In genomic region chr4:140684881-140685303, GRCm38 (mm10) we compare ENCODE assay signal across 9 mouse cellular contexts. TPM values are rescaled to one million over a fixed set of nuclear protein-coding genes. Genes with fewer than 3 reads are reported as not detected.
A peak's percentile ranks its signal among the peaks of the same experiment; 100 is the strongest.
DNase-seq lines count a peak whose midpoint lies in the region; ATAC-seq and TF ChIP-seq lines count a peak whose summit lies in the region.
"Had no signal": no experiment of that assay in that cellular context is flagged by ENCODE, and none has a peak within 500 bp of the region (broad histone marks: within the 10 kb centered on the region; RNA-seq: fewer than 3 reads in every experiment).

No protein-coding gene starts in this region.

- TF ChIP-seq EP300 in heart, adult 2 months (IDR thresholded peaks at IDR 0.05; ENCODE audit: insufficient read depth, low read depth, low read length): no peak

- H3K4me3 ChIP-seq in heart, adult 2 months: no peak overlapping the region; the same call in 1 of the 2 replicates
- no peak overlapping the region for H3K4me3 ChIP-seq in midbrain, embryonic 10.5 days
- no peak overlapping the region for H3K4me3 ChIP-seq in midbrain, embryonic 14.5 days (replicated peaks; ENCODE audit: low read depth, low read length)
- H3K4me3 ChIP-seq in intestine, embryonic 16.5 days (ENCODE audit: low read length): no peak overlapping the region
- no peak overlapping the region for H3K4me3 ChIP-seq in neural tube, embryonic 15.5 days (replicated peaks)

- H3K79me2 ChIP-seq in heart, adult 2 months (replicated peaks; ENCODE audit: control insufficient read depth, insufficient read depth, low read length): no peaks in the 10 kb centered on the region

- H3K27me3 ChIP-seq in heart, adult 2 months (ENCODE audit: control insufficient read depth, insufficient read depth, low read length): no peaks in the 10 kb centered on the region
- no peaks in the 10 kb centered on the region for H3K27me3 ChIP-seq in midbrain, embryonic 10.5 days (ENCODE audit: low read depth, poor library complexity, severe bottlenecking)
- H3K27me3 ChIP-seq in midbrain, embryonic 14.5 days (ENCODE audit: control insufficient read depth, insufficient read depth, low read length): no peaks in the 10 kb centered on the region
- no peaks in the 10 kb centered on the region for H3K27me3 ChIP-seq in intestine, embryonic 16.5 days (replicated peaks; ENCODE audit: control insufficient read depth, insufficient read depth, low read length)
- no peaks in the 10 kb centered on the region for H3K27me3 ChIP-seq in neural tube, embryonic 15.5 days (replicated peaks)

- H3K9me3 ChIP-seq in midbrain, embryonic 10.5 days (replicated peaks): no peaks in the 10 kb centered on the region
- H3K9me3 ChIP-seq in midbrain, embryonic 14.5 days (ENCODE audit: control insufficient read depth, low read length): no peaks in the 10 kb centered on the region
- no peaks in the 10 kb centered on the region for H3K9me3 ChIP-seq in intestine, embryonic 16.5 days (ENCODE audit: control insufficient read depth, low read length)
- H3K9me3 ChIP-seq in neural tube, embryonic 15.5 days (replicated peaks): no peaks in the 10 kb centered on the region

- intact Hi-C loops in heart, adult 2 months (cut with DNase I): loop anchor here (1.0 to 5.0 kb wide), 2 partner anchors 28 to 583 kb away; no protein-coding TSS in a partner anchor
- intact Hi-C loops in gastrocnemius, postnatal 36 days (cut with DNase I): no loop called here

- no peak for ATAC-seq in midbrain, embryonic 14.5 days (ENCODE audit: low FRiP score, low TSS enrichment)
- peak; percentile 37; the same call in 1 of the 2 replicates for ATAC-seq in intestine, embryonic 16.5 days
- no peak for ATAC-seq in neural tube, embryonic 15.5 days (ENCODE audit: low FRiP score)

- H3K9ac ChIP-seq in heart, adult 2 months (ENCODE audit: low read depth, low read length): no peak overlapping the region
- H3K9ac ChIP-seq in midbrain, embryonic 14.5 days (replicated peaks; ENCODE audit: low read length): no peak overlapping the region
- H3K9ac ChIP-seq in intestine, embryonic 16.5 days (ENCODE audit: low read depth, low read length): no peak overlapping the region
- H3K9ac ChIP-seq in neural tube, embryonic 15.5 days (replicated peaks): no peak overlapping the region

- no peak for TF ChIP-seq POLR2A in heart, adult 2 months (IDR thresholded peaks at IDR 0.05; ENCODE audit: insufficient read depth, low read depth, low read length)

- H3K4me2 ChIP-seq in midbrain, embryonic 14.5 days (ENCODE audit: low read length): no peak overlapping the region
- peak overlapping the region; percentile 42 for H3K4me2 ChIP-seq in intestine, embryonic 16.5 days (ENCODE audit: low read depth, low read length)
- H3K4me2 ChIP-seq in neural tube, embryonic 15.5 days: peak overlapping the region; percentile 42

- H3K4me1 ChIP-seq in heart, adult 2 months (ENCODE audit: control insufficient read depth, insufficient read depth, low read length): peaks cover 2% of the 10 kb centered on the region; the same call in 1 of the 2 replicates
- H3K4me1 ChIP-seq in midbrain, embryonic 10.5 days: peaks cover 26% of the 10 kb centered on the region
- H3K4me1 ChIP-seq in midbrain, embryonic 14.5 days (ENCODE audit: control insufficient read depth, insufficient read depth, low read length): peaks cover 8% of the 10 kb centered on the region; the same call in 1 of the 2 replicates
- H3K4me1 ChIP-seq in intestine, embryonic 16.5 days (ENCODE audit: control insufficient read depth, insufficient read depth, low read length): peaks cover 19% of the 10 kb centered on the region
- peaks cover 17% of the 10 kb centered on the region for H3K4me1 ChIP-seq in neural tube, embryonic 15.5 days

- peak overlapping the region; percentile 51 for H3K27ac ChIP-seq in heart, adult 2 months
- H3K27ac ChIP-seq in midbrain, embryonic 10.5 days (replicated peaks): 0 out of 2 replicates have a peak overlapping the region, but pooled peaks have one; percentile 4
- no peak overlapping the region for H3K27ac ChIP-seq in midbrain, embryonic 14.5 days (replicated peaks; ENCODE audit: low read depth, low read length)
- H3K27ac ChIP-seq in intestine, embryonic 16.5 days (ENCODE audit: low read length): peak overlapping the region; percentile 52
- H3K27ac ChIP-seq in neural tube, embryonic 15.5 days (replicated peaks): no peak overlapping the region

- peak; percentile 57 for TF ChIP-seq CTCF in heart, adult 2 months (IDR thresholded peaks at IDR 0.05)

- WGBS in heart, adult 2 months: 43% methylated on average over 6 of the region's 6 CpGs
- WGBS in midbrain, embryonic 10.5 days: 64% methylated on average over 6 of the region's 6 CpGs
- WGBS in midbrain, embryonic 14.5 days: 55% methylated on average over 6 of the region's 6 CpGs
- WGBS in intestine, embryonic 16.5 days: 28% methylated on average over 6 of the region's 6 CpGs
- 17% methylated on average over 6 of the region's 6 CpGs for WGBS in neural tube, embryonic 15.5 days

- no peak for DNase-seq in heart, adult 2 months
- no peak for DNase-seq in heart, adult 8-10 months (ENCODE audit: low spot score)
- DNase-seq in midbrain, embryonic 10.5 days (ENCODE audit: low spot score): no peak
- DNase-seq in midbrain, embryonic 14.5 days: no peak
- no peak for DNase-seq in urinary bladder, postnatal 14 days (ENCODE audit: low spot score)
- DNase-seq in gastrocnemius, postnatal 36 days: no peak

- H3K36me3 ChIP-seq in heart, adult 2 months (ENCODE audit: control insufficient read depth, insufficient read depth, low read length): no peaks in the 10 kb centered on the region
- H3K36me3 ChIP-seq in midbrain, embryonic 10.5 days: no peaks in the 10 kb centered on the region
- H3K36me3 ChIP-seq in midbrain, embryonic 14.5 days (ENCODE audit: control insufficient read depth, insufficient read depth, low read length): no peaks in the 10 kb centered on the region
- H3K36me3 ChIP-seq in intestine, embryonic 16.5 days (ENCODE audit: control insufficient read depth, insufficient read depth, low read length): no peaks in the 10 kb centered on the region
- no peaks in the 10 kb centered on the region for H3K36me3 ChIP-seq in neural tube, embryonic 15.5 days

RNA-seq across cellular contexts. Expression of gene Rcc2, which starts 15.4 kb away (rescaled TPM):
- 10 to 100 TPM; 13.7 to 14.2 TPM for total RNA-seq in heart, adult 2 months (2021)
- polyA plus RNA-seq in heart, adult 2 months (2012; rRNA removed): 12.4 and 14.1 TPM in 2 replicates
- 10 to 100 TPM; 11.4 to 12.5 (median 11.9) TPM for total RNA-seq in heart, adult 8-10 months (2022)
- polyA plus RNA-seq in midbrain, embryonic 10.5 days (2016; fragmentation: Nextera tagmentation; extraction: Ambion mirVana): 32.6 and 35.2 TPM in 2 replicates
- 21.2 and 21.5 TPM in 2 replicates for polyA plus RNA-seq in midbrain, embryonic 14.5 days (2014; fragmentation: Nextera tagmentation; extraction: Ambion mirVana)
- polyA plus RNA-seq in intestine, embryonic 16.5 days (2015; fragmentation: Nextera tagmentation; extraction: Ambion mirVana): 12.6 and 13.7 TPM in 2 replicates
- 16.7 and 16.8 TPM in 2 replicates for polyA plus RNA-seq in neural tube, embryonic 15.5 days (2015; fragmentation: Nextera tagmentation; extraction: Ambion mirVana)
- total RNA-seq in gastrocnemius, postnatal 36 days (2021): 1 to 10 TPM; 8.1 to 9.5 TPM

RNA-seq across cellular contexts. Expression of gene Arhgef10l, which starts 19.1 kb away (rescaled TPM):
- total RNA-seq in heart, adult 2 months (2021): 10 to 100 TPM; 61.0 to 74.4 TPM
- 54.7 and 75.6 TPM in 2 replicates for polyA plus RNA-seq in heart, adult 2 months (2012; rRNA removed)
- 10 to 100 TPM; 59.6 to 80.5 (median 71.9) TPM for total RNA-seq in heart, adult 8-10 months (2022)
- 25.1 and 32.4 TPM in 2 replicates for polyA plus RNA-seq in midbrain, embryonic 10.5 days (2016; fragmentation: Nextera tagmentation; extraction: Ambion mirVana)
- 18.7 and 24.6 TPM in 2 replicates for polyA plus RNA-seq in midbrain, embryonic 14.5 days (2014; fragmentation: Nextera tagmentation; extraction: Ambion mirVana)
- polyA plus RNA-seq in intestine, embryonic 16.5 days (2015; fragmentation: Nextera tagmentation; extraction: Ambion mirVana): 12.1 and 14.3 TPM in 2 replicates
- 23.6 and 26.4 TPM in 2 replicates for polyA plus RNA-seq in neural tube, embryonic 15.5 days (2015; fragmentation: Nextera tagmentation; extraction: Ambion mirVana)
- 10 to 100 TPM; 39.0 to 49.9 TPM for total RNA-seq in gastrocnemius, postnatal 36 days (2021)

RNA-seq across cellular contexts. Expression of gene Padi6, which starts 57.6 kb away (rescaled TPM):
- not detected for total RNA-seq in heart, adult 2 months (2021)
- not detected in 2 replicates for polyA plus RNA-seq in heart, adult 2 months (2012; rRNA removed)
- not detected for total RNA-seq in heart, adult 8-10 months (2022)
- 0.05 TPM in 1 of 2 replicates, not detected in the other for polyA plus RNA-seq in midbrain, embryonic 10.5 days (2016; fragmentation: Nextera tagmentation; extraction: Ambion mirVana)
- not detected in 2 replicates for polyA plus RNA-seq in midbrain, embryonic 14.5 days (2014; fragmentation: Nextera tagmentation; extraction: Ambion mirVana)
- polyA plus RNA-seq in intestine, embryonic 16.5 days (2015; fragmentation: Nextera tagmentation; extraction: Ambion mirVana): 0.07 TPM in 2 replicates
- polyA plus RNA-seq in neural tube, embryonic 15.5 days (2015; fragmentation: Nextera tagmentation; extraction: Ambion mirVana): 0.65 TPM in 1 of 2 replicates, not detected in the other
- not detected for total RNA-seq in gastrocnemius, postnatal 36 days (2021)
- total RNA-seq: gastrocnemius, adult 18-20 months had no signal

Comparison
In these comparisons a context has a peak if more than half of its experiments do, and no peak if none do; other contexts are left out.
1. H3K27ac ChIP-seq: peak in heart, adult 2 months (single experiment), midbrain, embryonic 10.5 days (single experiment) and intestine, embryonic 16.5 days (single experiment); none in midbrain, embryonic 14.5 days (single experiment) and neural tube, embryonic 15.5 days (single experiment).